Mouse (Mus musculus): ENCODE measurements around the gene Nup205. TPM values are rescaled to one million over a fixed set of nuclear protein-coding genes. Genes with fewer than 3 reads are reported as not detected.
"Not testable (repeated sequence)": the region's sequence is repeated elsewhere in the genome, so short reads cannot be mapped to it uniquely, and the experiment has no call there.

The Nup205 gene
- total RNA-seq (2015), result 83.1 and 87.1 TPM in 2 replicates
- total RNA-seq (2017), result 69.6 and 86.9 TPM in 2 replicates

DNA sequence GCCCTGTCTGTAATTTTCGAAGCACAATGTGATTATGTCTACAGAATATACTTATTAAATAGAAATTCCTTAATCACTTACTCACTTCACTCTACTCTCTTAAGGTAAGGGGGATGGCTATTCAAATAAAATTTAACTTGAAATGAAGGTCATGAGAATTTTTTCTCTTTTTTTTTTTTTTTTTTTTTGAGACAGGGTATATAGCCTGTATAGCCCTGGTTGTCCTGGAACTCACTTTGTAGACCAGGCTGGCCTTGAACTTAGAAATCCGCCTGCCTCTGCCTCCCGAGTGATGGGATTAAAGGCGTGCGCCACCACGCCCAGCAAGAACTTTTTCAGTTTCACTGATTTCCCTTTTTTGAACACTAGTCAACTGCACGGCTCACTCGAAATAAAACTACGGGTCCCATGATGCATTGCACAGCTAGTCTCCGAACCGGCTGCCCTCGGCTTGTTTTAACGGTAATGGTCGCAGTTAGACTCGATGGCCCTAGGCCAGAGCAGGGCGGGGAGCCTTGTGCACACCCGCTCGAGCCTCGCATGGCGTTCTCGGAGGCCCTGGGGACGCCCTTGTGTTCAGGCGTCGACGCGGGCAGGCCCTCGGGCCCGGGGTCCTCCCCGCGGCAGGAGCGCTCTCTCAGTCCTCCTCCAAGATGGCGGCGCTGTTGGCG, at the start of gene Nup205:
Gene Nup205 (plus strand): TSS at position 443 of the 671 bp plus-strand sequence.
- peak; percentile 87 for ATAC-seq (replicated peaks; ENCODE audit: poor library complexity)

DNA sequence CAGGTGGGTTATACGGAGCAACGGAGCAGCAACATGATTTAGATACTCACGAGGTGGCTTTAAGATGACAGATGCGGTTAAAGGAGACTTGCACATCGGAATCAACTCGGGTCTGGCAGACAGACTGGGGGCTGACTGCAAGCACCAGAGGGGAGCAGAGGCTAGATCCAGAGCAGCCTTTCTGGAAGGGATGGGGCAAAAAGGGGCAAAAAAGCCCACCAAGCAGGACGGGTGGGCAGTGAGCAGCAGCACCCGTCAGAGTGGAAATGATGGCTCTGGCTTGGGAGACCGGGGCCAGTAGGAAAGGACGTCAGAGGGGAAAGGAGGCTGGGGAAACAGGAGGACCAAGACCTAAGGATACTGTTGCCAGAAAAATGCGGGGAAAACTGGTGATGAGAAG, 44.4 kb upstream of the Nup205 start:
- ATAC-seq (replicated peaks; ENCODE audit: poor library complexity), result no peak

DNA sequence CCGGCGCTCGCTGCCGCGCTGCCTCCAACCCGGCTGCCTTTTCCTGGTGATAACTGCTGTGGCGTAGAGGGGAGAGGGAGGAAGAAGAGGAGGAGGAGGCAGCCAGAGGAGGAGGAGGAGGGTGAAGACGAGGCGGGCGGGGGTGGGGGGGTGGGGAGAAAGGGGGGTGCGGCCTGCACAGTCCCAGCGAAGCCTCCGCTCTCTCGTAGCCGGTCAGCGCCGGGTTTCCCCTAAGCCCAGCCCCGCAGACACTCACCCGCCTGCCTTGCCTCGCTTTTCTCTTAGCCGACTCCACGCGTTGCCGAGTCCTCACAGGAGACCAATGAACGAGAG, 44.0 kb upstream of the Nup205 start:
- peak; percentile 59 for ATAC-seq (replicated peaks; ENCODE audit: poor library complexity)

DNA sequence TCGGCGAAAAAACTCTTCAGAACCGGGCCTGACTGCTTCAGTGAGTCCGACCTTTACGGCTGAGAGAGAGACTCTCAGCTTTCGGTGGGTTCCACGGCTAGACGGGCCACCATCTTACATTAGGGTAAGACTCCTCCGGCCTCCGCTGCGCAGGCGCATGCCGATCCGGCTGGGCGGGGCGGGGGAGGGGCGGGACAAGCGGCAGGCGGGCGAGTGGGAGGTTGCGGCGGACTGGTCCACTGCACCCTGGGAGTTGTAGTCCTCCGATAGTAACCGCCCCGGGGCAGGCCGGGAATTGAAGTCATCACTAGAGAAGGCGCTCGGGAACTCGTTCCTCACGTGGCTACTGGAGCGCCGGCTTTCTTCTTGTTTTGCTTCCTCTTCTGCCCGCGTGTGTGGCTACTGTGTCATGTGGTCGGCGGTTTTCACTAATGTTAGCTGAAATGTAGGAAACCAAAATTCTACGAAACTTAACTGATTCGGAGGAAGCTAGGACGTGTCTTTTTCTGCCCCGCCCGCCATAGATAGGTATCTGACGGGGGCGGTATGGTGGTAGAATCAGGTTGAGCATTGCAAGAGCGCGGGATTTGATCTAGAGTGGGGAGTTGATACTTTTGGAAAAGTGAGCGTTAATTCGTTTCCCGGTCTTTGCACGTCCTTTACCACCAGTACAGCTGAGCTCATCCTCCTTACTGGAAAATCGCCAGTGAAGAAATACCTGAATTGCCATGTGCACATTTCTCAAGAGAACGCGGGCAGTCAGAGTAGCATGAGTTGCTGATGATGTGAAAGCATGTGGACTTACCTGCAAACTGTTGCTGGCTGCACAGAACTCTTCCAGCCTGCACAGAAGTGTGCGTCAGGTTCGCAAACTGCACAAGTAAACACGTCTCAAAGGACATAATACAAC, 43.4 kb upstream of the Nup205 start, which contains the start of gene Cnot4:
Gene Cnot4 (minus strand): TSS at position 146 of the 910 bp plus-strand sequence.
- ATAC-seq (replicated peaks; ENCODE audit: poor library complexity), result peak; percentile 91

DNA sequence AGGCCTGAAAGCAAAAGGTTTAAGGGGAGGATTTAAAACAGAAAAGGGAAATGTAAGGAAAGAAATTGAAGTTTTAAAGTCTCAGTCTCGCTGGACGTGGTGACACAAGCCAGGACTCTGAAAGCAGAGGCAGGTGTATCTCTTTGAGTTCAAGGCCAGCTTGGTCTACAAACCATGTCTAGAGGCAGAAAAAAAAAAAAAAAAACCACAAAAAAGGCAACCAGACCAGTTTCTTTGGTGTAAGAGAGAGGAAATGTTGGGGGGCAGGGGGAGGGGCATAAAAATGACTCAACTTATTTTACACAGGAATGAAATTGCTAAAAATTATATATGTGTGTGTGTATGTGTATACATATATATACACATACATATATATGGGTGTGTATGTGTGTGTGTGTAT, 42.4 kb upstream of the Nup205 start:
- no peak for ATAC-seq (replicated peaks; ENCODE audit: poor library complexity)

DNA sequence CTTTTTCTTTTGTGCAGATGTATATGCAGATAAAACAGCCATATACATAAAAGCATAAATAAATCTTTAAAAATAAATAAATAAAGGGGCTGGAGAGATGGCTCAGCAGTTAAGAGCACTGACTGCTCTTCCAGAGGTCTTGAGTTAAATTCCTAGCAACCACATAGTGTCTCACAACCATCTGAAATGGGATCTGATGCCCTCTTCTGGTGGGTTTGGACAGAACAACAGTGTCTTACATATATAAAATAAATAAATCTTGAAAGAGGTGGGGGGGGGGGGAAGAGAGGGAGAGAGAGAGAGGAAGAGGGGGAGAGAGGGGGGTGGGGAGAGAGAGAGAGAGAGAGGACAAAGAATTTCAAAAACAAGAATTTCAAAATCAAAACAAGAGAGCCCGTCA, 36.9 kb upstream of the Nup205 start:
- ATAC-seq (replicated peaks; ENCODE audit: poor library complexity), result no peak

DNA sequence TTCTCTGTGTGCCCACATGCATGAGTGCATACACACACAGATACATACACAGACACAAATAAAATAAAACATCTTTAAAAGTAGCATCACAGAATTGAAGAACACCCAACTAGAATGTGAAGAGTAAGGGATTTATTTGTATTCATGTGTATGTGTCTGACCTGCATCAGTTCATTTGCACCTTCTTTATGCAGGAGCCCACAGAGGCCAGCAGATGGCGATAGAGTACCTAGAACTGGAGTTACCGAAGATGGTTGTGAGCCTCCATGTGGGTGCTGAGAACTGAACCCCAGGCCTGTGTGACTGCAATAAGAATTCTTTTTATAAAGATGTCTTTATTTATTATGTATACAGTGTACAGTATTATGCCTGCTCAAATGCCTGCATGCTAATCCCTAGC, 31.7 kb upstream of the Nup205 start:
- ATAC-seq (replicated peaks; ENCODE audit: poor library complexity), result 0 out of 2 replicates have a peak, but pooled peaks have one; percentile 44

DNA sequence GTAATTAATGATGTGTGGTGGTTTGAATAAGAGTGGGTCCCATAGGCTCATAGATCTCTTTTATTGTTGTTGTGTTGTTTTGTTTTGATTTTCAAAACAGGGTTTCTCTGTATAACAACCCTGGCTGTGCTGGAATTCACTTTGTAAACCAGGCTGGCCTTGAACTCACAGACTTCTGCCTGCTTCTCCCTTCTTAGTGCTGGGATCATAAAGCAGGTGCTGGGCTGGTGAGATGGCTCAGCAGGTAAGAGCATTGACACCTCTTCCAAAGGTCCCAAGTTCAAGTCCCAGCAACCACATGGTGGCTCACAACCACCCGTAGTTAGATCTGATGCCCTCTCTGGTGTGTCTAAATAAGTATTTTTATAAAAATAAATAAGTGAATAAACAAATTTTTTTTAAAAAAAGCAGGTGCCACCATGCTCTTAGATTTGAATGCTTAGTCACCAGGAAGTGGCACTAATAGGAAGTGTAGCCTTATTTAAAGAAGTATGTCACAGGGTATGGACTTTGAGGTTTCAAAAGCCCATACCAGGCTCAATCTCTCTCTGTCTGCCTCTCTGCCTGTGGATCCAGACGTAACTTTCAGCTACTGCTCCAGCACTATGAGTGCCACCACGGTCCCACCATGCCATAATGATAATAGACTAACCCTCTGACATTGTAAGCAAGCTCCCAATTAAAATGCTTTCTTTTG, 29.3 kb upstream of the Nup205 start:
- peak; percentile 55; the same call in 1 of the 2 replicates for ATAC-seq (replicated peaks; ENCODE audit: poor library complexity)

DNA sequence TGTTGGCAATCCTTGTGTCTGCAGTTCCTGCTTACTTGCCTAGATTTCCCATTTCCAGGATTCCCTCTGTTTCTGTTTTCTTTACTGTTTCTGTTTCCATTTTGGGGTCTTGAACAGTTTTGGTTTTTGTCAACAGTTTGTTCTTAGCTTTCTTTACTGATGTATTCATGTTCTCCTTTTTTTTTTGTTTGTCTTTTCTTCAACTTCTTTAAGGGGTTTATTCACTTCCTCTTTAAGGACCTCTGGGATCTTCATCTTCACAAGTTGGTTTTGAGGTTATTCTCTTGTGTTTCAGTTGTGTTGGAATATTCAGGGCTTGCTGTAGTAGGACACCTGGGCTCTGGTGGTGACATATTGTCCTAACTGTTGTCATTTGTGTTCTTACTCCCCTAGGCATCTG, 22.7 kb upstream of the Nup205 start:
- ATAC-seq (replicated peaks; ENCODE audit: poor library complexity), result peak; percentile 34; the same call in 1 of the 2 replicates

DNA sequence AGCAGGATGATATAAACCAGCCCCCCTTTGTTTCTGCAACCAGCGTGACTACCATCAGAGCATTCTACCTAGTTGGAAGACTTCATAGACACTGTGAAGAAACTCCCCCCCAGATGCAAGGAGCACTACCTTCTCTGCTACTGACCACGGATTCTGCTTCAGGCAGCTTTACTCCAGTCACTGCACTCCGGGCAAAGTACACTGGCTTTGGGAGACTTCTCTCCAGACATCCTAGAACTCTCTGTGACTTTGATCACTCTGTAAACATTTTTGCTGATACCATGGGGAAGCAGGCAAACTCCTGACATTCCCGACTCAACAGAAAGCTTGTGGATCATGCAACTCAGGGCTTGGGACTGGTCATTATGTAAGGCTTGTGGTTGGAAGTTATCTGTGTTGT, 8.0 kb upstream of the Nup205 start:
- ATAC-seq (replicated peaks; ENCODE audit: poor library complexity), result no peak

DNA sequence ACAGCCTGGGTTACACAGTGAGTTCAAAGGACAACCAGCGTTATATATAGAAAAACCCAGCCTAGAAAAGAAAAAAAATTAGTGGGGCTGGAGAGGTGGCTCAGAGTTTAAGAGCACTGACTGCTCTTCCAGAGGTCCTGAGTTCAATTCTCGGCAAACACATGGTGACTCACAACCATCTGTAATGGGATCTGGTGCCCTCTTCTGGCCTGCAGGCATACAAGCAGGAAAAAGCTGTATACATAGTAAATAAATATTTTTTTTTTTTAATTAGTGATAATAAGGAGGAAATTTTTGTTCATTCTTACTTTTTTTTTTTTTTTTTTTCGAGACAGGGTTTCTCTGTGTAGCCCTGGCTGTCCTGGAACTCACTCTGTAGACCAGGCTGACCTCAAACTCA, 5.2 kb upstream of the Nup205 start:
- ATAC-seq (replicated peaks; ENCODE audit: poor library complexity), result not testable (repeated sequence)

DNA sequence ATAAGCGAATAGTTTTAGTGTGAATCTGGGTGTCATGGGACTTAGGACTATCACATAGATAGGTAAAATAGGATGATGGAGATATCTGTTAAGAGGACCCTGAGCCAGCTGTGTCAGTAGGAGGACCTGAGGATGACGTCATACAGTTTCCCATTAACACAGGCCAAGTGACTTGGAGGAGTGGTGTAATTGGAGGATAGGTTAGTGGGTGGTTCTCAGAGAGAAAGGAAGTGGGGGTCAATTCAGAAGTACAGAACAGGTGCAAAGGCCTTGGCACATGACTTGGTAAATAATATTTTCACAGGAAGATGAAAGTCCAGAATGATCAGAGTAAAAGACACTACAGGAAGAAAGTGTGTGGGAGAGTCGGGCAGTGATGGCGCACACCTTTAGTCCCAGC, 4.0 kb upstream of the Nup205 start:
- ATAC-seq (replicated peaks; ENCODE audit: poor library complexity), result no peak

DNA sequence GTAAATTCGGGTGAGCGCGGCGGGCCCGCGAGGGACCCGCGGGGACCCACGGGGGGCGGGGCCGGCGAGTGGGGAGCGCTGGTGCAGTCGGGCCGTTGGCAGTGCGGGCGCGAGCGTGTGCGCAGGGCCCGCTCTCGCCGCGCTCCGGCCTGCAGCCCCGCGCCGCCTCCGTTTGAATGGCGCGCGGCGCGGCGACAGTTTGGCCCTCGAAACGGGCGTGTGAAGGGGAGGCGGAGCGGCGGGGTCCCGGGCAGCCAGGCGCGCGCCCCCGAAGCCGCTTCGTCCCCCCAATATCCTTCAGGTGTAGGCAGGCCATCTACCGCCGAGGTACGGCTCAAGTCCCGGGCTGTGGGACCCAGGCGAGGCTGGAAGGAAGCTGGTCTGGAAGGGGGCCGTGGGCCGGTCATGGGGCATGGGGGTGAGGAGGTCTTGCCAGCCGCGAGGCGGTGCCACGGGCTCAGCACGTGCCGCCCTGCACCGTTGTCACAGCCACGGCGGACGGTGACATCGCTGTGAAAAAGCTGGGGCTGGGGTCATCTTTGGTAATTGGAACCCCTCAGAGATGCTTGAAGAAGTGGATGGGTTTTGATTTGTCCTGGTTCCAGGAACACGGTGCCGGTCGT, 540 bp downstream of the Nup205 start:
- peak; percentile 72 for ATAC-seq (replicated peaks; ENCODE audit: poor library complexity)

DNA sequence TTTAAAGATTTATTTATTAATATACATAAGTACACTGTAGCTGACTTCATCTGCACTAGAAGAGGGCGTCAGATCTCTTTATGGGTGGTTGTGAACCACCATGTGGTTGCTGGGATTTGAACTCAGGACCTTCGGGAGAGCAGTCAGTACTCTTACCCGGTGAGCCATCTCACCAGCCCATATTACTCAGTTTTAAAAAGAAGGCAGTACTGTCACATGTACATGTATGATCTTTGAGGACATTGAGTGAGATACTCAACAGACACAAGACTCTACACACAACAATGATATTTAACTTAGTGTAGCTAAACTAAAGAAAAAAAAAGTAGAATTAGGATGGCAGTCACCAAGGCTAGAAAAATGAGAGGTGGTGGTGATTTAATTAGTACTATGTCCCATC, 2.1 kb downstream of the Nup205 start:
- ATAC-seq (replicated peaks; ENCODE audit: poor library complexity), result not testable (repeated sequence)

DNA sequence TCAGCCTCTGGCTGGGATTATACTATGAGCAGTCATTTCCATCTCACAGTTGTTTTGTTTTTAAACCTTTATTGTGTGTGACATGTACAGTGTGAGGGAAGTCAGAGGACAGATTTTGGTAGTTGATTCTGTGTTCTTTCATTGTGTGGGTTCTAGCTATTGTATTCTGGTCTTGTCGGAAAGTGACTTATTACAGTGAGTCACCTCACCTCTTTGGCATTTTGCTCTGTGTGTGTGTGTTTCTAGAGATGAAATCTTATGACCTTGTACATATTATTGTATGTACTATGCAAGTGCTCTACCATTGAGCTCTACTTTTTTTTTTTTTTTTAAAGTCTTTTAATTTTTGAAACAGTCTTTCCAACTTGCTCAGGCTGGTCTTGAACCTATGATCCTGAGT, 7.6 kb downstream of the Nup205 start:
- no peak for ATAC-seq (replicated peaks; ENCODE audit: poor library complexity)

DNA sequence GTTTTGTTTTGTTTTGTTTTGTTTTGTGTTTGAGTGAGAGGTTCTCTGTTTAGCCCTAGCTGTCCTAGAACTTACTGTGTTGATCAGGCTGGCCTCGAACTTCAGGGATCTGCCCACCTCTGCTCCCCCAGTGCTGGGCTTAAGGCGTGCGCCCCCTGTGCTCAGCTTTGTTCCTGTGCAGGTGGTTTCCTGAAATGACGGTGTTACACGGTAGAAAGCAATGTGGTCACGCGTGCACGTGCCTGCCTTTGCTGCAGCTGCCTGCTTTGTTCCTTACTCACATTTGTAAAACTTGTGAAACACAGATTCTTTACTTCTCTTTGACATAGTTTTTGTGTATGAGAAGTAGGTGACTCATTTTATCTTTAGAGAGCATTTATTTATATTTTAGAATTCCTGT, 14.0 kb downstream of the Nup205 start:
- ATAC-seq (replicated peaks; ENCODE audit: poor library complexity), result peak; percentile 42; the same call in 1 of the 2 replicates

DNA sequence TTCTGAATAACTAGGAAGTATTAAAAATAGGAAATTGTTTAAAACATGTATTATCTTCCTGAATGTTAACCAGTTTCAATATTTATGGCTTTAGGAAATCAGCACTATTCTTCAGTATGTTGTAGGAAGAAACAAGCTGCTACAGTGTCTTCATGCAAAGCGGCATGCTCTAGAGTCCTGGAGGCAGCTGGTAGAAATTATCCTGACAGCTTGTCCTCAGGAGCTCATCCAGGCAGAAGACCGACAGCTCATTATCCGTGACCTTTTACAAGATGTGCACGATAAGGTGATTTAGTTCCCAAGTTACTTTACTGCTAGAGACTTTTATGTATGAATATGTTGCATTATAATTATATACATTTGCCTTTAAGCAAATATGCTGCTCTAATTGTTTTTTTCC, 48.5 kb downstream of the Nup205 start:
- no peak for ATAC-seq (replicated peaks; ENCODE audit: poor library complexity)

DNA sequence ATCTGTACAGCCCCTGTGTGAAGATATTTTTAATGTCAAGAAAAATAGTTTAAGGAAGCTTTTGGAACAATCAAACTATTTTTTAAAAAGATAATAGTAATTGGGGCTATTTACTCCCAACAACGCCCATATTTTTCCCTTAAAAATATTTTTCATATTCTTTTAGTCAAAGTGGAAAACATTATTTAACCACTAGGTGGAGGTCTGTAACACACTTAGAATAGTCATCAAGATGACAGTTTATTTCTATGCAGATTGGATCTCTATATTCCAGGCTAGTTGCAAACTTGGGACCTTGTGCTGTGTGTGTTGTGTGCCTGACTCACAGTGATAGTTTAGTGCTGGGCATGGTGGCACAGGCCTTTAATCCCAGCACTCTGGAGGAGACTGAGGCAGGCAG, 52.2 kb downstream of the Nup205 start:
- ATAC-seq (replicated peaks; ENCODE audit: poor library complexity), result peak; percentile 46; the same call in 1 of the 2 replicates

DNA sequence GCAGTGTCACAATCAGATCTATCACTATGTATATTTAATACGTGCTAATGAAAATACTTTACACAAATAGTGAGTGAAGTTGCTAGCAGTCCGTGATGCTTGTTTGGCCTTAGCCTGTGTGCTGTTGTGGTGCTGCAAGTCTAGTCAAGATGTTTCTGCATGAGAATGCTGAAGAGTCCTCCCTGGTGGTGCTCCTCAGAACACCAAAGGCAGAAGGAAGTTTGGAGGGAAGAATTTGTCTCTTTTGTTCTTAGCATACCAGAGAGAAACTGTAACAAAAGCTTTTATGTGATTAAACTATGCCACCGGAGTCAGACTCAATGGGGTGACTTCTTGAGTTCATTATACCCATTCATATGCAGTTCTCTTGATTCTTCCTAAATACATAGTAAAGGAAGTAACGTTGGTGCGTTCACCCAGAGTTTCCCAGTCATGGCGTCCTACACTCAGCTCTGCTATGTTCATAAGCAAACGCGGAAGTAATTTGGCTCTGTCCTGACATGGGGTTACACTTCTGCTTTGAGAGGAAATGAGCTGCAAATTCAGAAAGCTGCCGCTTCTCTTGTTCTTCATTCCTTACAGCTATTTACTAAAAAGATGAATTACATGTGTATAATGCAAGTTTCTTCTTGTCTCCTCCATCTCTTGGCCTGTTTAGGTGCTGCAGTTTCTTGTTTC, 59.0 kb downstream of the Nup205 start:
- no peak for ATAC-seq (replicated peaks; ENCODE audit: poor library complexity)

DNA sequence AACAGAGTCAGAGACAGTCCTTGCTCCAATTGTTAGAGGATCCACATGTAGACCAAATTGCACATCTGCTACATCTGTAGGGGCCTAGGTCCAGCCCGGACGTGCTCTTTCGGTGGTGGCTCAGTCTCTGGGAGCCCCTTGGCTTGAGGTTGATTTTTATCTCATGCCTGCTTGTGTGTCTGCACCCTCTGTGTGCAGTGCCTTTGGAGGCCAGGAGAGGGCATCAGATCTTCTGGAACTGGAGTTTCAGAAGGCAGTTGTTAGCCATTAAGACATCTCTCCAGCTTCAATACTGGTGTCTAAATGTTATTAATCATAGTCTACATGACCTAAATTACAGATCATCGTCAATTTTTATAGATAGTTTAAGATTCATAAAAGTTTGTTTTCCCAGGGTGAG, 66.0 kb downstream of the Nup205 start:
- ATAC-seq (replicated peaks; ENCODE audit: poor library complexity), result no peak

Measured in megakaryocyte progenitor cell, adult 5-6 weeks (primary cell).